Mouse (Mus musculus) E14TG2a.4 (cell line): ENCODE results near the gene Ctns.
A peak's percentile ranks its signal among the peaks of the same experiment; 100 is the strongest.

Experiments used
- H3K27me3 ChIP-seq: 2 replicates; pipeline ENCODE4 v1.6.1; 2014; ENCODE audit warnings: low read length, control low read depth; ENCODE audit not compliant: insufficient read depth
- H3K36me3 ChIP-seq: 2 replicates; pipeline ENCODE4 v1.6.1; 2014; ENCODE audit warnings: low read length, control low read depth; ENCODE audit not compliant: insufficient read depth
- H3K4me1 ChIP-seq: replicated peaks from 2 replicates; pipeline ENCODE4 v1.6.1; 2014; ENCODE audit warnings: low read depth, low read length, control low read depth
- H3K4me3 ChIP-seq: replicated peaks from 2 replicates; pipeline ENCODE4 v1.5.1; 2014; ENCODE audit warnings: mild to moderate bottlenecking, low read length
- H3K9me3 ChIP-seq: 2 replicates; pipeline ENCODE4 v1.6.1; 2014; ENCODE audit warnings: low read length, control low read depth
- CTCF ChIP-seq: conservative IDR thresholded peaks from 2 replicates; pipeline ENCODE4 v1.5.1; 2014; ENCODE audit warnings: low read length
- NANOG ChIP-seq: IDR thresholded peaks from 2 replicates; pipeline ENCODE4 v1.6.1; 2014; ENCODE audit warnings: borderline replicate concordance, low read length, mixed read lengths
- POU5F1 ChIP-seq: IDR thresholded peaks from 2 replicates; pipeline ENCODE4 v1.6.1; 2014; ENCODE audit warnings: low read length, borderline replicate concordance

Gene Ctns

GRCm38 (mm10) chr11:73168576-73168975, 30.3 kb downstream of the Ctns start:
- peak overlapping the region; percentile 68 for H3K4me3 ChIP-seq
- peaks cover 38% of the 10 kb centered on the region for H3K36me3 ChIP-seq
- no peak for TF ChIP-seq POU5F1
- TF ChIP-seq NANOG: no peak
- no peak for TF ChIP-seq CTCF
- H3K4me1 ChIP-seq: peaks cover 60% of the 10 kb centered on the region
- no peaks in the 10 kb centered on the region; the same call in 1 of the 2 replicates for H3K27me3 ChIP-seq
- H3K9me3 ChIP-seq: no peaks in the 10 kb centered on the region

GRCm38 (mm10) chr11:73168071-73168470, 30.8 kb downstream of the Ctns start:
- Histone ChIP-seq H3K27me3 (no peaks in the 10 kb centered on the region; the same call in 1 of the 2 replicates), H3K4me1 (peaks cover 55% of the 10 kb centered on the region), H3K36me3 (peaks cover 33% of the 10 kb centered on the region), H3K4me3 (peak overlapping the region; percentile 68), H3K9me3 (no peaks in the 10 kb centered on the region)
- no peak for TF ChIP-seq POU5F1
- no peak for TF ChIP-seq CTCF
- no peak for TF ChIP-seq NANOG

DNA sequence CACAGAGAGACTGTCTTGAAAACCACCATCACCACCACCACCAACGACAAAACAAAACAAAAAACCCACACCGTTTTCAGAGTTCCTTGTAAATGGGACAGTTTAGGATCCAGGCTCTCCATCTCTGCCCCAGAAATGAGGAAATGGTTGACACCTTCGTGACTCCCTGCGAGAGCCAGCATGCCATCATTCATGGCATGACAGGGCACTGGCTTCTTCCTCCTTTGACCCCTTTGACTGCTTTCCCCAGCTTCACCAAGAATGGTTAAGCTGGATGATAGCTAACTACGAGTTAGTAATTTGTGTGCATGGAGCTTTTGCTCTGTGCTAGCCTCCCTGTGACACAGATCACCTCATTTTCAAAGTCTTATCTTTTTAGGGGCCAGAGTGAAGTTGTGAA, 36.6 kb downstream of the Ctns start:
- no peaks in the 10 kb centered on the region for H3K36me3 ChIP-seq
- no peak for TF ChIP-seq CTCF
- no peak for TF ChIP-seq NANOG
- no peak for TF ChIP-seq POU5F1

GRCm38 (mm10) chr11:73161616-73162015, 37.2 kb downstream of the Ctns start:
- Histone ChIP-seq H3K36me3 (no peaks in the 10 kb centered on the region), H3K27me3 (peaks cover 55% of the 10 kb centered on the region), H3K4me1 (peaks cover 22% of the 10 kb centered on the region), H3K9me3 (no peaks in the 10 kb centered on the region), H3K4me3 (no peak overlapping the region)
- TF ChIP-seq CTCF: no peak
- no peak for TF ChIP-seq POU5F1
- TF ChIP-seq NANOG: no peak

More for the DNA sequence above, 36.6 kb downstream of the Ctns start:
- H3K4me1 ChIP-seq: peaks cover 29% of the 10 kb centered on the region
- no peak overlapping the region for H3K4me3 ChIP-seq
- peaks cover 48% of the 10 kb centered on the region for H3K27me3 ChIP-seq
- H3K9me3 ChIP-seq: no peaks in the 10 kb centered on the region

GRCm38 (mm10) chr11:73160811-73161200, 38.0 kb downstream of the Ctns start:
- peaks cover 59% of the 10 kb centered on the region for H3K27me3 ChIP-seq
- TF ChIP-seq NANOG (no peak), POU5F1 (no peak), CTCF (no peak)
- no peaks in the 10 kb centered on the region for H3K36me3 ChIP-seq
- no peaks in the 10 kb centered on the region for H3K9me3 ChIP-seq
- H3K4me1 ChIP-seq: peaks cover 16% of the 10 kb centered on the region
- H3K4me3 ChIP-seq: peak overlapping the region; percentile 77

GRCm38 (mm10) chr11:73159957-73160810, 38.7 kb downstream of the Ctns start, which contains the start of gene P2rx5:
TSS of gene P2rx5 (plus strand) at chr11:73160421.
- peaks cover 16% of the 10 kb centered on the region for H3K4me1 ChIP-seq
- TF ChIP-seq POU5F1 (no peak), CTCF (no peak), NANOG (no peak)
- no peaks in the 10 kb centered on the region for H3K9me3 ChIP-seq
- H3K27me3 ChIP-seq: peaks cover 65% of the 10 kb centered on the region
- no peaks in the 10 kb centered on the region for H3K36me3 ChIP-seq
- peak within 1 kb of the TSS; percentile 77 for H3K4me3 ChIP-seq

DNA sequence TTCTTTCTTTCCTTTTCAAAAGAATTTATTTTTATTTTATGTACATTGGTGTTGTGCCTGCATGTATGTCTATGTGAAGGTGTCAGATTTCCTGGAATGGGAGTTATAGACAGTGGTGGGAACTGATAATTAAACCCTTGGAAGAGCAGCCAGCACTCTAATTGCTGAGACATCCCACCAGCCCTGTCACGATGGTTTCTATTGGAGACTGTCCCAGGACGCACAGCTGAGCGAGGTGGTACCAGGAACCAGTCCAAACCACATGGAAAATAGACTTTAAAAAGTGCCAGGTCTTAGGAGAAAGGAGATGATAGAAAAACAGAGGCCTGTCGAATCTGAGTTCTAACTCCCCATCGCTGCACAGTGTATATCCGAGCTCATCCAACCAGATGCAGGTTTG, 43.8 kb downstream of the Ctns start:
- Histone ChIP-seq H3K36me3 (no peaks in the 10 kb centered on the region), H3K9me3 (no peaks in the 10 kb centered on the region), H3K4me3 (no peak overlapping the region), H3K4me1 (peaks cover 7% of the 10 kb centered on the region), H3K27me3 (peaks cover 53% of the 10 kb centered on the region)
- TF ChIP-seq POU5F1 (no peak), NANOG (no peak), CTCF (no peak)

- Histone ChIP-seq H3K27me3 (no peaks in the 10 kb centered on the region), H3K9me3 (no peaks in the 10 kb centered on the region), H3K36me3 (no peaks in the 10 kb centered on the region), H3K4me1 (peaks cover 59% of the 10 kb centered on the region), H3K4me3 (no peak overlapping the region)
- no peak for TF ChIP-seq CTCF
These were observed 50.6 kb downstream of the Ctns start for GRCm38 (mm10) chr11:73148209-73148608.

DNA sequence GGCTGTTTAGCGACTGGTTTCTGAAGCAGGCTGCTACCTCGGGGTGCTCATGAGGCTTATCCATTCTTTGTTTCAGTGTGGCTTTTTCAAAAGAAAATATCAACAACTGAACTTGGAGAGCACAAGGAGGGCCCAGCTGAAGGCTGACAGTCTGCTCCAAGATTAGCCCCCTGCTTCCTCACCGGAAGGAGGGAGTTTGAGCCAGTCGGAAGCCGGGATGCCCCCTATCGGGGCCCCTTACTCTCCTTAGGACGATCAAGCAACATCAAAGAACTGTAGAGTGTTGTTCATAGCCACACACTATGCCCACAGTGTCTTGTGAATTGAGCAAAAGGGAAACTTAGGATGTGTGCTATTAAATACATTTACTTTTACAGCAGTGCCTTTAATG, 51.9 kb downstream of the Ctns start:
- TF ChIP-seq NANOG: peak; percentile 36; the same call in 1 of the 2 replicates
- TF ChIP-seq CTCF: no peak
- H3K4me3 ChIP-seq: no peak overlapping the region
- H3K4me1 ChIP-seq: peaks cover 68% of the 10 kb centered on the region
- no peaks in the 10 kb centered on the region for H3K9me3 ChIP-seq
- no peaks in the 10 kb centered on the region for H3K27me3 ChIP-seq
- no peaks in the 10 kb centered on the region for H3K36me3 ChIP-seq
